Mouse (Mus musculus) effector memory CD4-positive, alpha-beta T cell, adult 5 months (primary cell): ENCODE measurements around the gene Foxa3. TPM values are rescaled to one million over a fixed set of nuclear protein-coding genes. Genes with fewer than 3 reads are reported as not detected.

Experiments
- polyA plus RNA-seq: library from polyadenylated mRNA; unstranded; fragments of 100-300 nt; shearing (Covaris generic); gene quantifications from one replicate; pipeline ENCODE4 v1.2.1, GENCODE M21; 2017

Gene Foxa3
- not detected for polyA plus RNA-seq

DNA sequence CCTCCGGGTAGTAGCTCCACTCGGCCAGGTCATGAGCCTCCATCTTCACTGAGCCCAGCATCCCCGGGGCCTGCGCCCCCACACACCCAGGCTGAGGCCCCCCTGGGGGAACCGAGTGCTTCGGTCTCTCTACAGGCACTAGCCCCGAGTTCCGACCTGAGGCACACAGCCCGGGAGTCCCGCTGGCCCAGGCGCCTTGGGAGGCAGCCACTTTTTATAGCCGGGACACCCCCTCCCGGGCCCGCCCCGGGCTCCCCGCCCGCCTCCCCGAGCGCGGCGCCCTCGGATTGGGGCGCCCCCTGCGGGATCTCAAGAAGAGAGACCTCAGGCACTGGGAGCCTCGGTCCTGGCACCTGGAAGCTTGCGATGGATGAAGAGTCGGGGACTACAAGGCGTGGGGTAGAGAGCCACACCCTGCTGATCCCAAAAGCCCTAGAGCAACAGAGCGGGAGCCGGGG lies at the start of gene Foxa3:
TSS of gene Foxa3 (minus strand) at position 182 of the 458 bp plus-strand sequence.

DNA sequence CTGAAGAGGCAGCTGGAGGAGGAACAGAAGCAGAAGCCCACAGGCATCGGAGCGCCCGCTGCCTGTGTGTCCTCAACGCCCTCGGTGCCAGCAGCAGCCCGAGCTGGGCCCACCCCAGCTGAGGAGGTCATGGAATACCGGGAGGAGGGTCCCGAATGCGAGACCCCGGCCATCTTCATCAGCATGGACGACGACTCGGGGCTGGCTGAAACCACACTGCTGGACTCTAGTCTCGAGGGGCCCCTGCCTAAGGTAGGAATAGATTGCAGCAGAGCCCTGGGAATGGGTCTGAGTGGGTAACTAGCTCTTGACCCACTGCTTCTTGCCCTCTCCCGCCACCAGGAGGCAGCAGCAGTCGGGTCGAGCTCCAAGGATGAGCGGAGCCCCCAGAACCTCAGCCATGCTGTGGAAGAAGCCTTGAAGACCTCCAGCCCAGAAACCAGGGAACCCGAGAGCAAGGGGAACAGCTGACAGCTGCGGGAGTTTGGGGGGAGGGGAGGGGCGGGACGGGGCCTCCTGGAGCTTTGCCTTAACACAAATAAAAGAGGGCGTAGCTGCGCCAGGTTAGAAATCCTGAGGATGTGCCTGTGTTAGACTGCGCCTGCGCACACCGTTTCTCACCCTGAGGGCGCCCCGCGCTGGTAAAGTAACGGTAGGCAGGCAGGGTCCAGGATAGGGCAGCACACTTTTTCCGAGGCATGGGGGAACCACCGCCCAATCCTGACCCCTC lies 30.9 kb upstream of the Foxa3 start, which contains the start of gene Rsph6a:
TSS of gene Rsph6a (plus strand) at position 644 of the 730 bp plus-strand sequence.

GRCm38 (mm10) chr7:19024096-19024506 lies 763 bp upstream of the Foxa3 start, which contains the start of gene Sympk:
TSS of gene Sympk (plus strand) at chr7:19024377.

DNA sequence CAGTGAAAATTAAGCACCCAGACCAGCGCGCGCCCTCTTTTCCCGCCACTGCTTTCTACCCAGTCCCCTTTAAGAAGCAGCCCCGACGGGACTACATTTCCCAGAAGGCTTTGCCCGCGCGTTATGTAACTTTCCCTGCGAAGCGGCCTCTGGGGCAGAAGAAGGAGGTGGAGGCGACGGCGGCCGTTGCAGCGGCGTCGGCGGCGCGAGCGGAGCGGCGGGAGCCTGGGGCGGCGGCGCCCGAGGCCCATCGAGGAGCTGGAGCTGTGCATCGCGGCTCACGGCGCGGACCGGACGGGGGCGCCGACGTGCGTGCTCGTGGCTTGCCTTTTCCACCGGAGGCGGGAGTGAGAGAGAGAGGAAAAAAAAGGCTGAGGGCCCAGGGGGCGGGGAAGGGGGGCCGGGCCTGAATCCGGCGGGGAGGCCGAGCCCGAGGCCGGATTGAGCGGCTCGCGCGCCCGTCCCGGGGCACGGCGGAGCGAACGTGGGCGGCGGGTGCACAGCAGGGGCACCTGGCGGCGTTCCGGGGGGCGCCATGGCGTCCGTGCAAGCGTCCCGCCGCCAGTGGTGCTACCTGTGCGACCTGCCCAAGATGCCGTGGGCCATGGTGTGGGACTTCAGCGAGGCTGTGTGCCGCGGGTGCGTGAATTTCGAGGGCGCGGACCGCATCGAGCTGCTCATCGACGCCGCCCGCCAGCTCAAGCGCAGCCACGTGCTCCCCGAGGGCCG lies 19.3 kb downstream of the Foxa3 start, which contains the start of gene Irf2bp1:
TSS of gene Irf2bp1 (plus strand) at position 143 of the 729 bp plus-strand sequence.

GRCm38 (mm10) chr7:18990601-18991295 lies 32.6 kb downstream of the Foxa3 start, which contains the start of gene Mypop:
TSS of gene Mypop (plus strand) at chr7:18991245.

DNA sequence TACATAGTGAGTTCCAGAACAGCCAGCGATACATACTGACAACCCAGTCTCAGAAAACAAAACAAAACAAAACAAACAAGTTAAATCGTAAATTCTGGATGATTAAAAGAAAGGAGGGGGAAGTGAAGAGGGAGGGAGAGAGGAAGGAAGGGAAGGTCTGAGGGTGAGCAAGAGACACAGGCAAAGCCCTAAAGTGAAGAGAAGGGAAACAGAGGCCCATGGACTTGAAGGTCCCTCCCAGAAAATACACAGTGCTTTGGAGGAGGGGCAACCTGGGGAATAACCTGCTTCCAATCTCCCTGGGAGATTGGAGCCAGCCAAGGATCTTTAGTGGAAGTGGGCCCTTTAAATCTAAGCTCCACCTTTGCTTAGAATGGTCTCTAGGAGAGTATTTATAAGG lies 36.2 kb downstream of the Foxa3 start, which contains the start of gene Nanos2:
TSS of gene Nanos2 (plus strand) at position 301 of the 400 bp plus-strand sequence.

Other genes with a start within 250 kb of the Foxa3 start
- gene Psg19, start 225.0 kb downstream of the Foxa3 start, polyA plus RNA-seq: not detected
- gene Psg17, start 201.9 kb downstream of the Foxa3 start, polyA plus RNA-seq: not detected
- gene Mill2, start 183.6 kb downstream of the Foxa3 start, polyA plus RNA-seq: 0.35 TPM
- 62.9 TPM for gene Pglyrp1, start 152.2 kb downstream of the Foxa3 start, polyA plus RNA-seq
- 17.8 TPM for gene Ccdc61, start 113.1 kb downstream of the Foxa3 start, polyA plus RNA-seq
- gene Nova2, start 97.7 kb downstream of the Foxa3 start, polyA plus RNA-seq: not detected
- not detected for gene Nanos2, start 36.1 kb downstream of the Foxa3 start, polyA plus RNA-seq
- 5.4 TPM for gene Mypop, start 32.3 kb downstream of the Foxa3 start, polyA plus RNA-seq
- 32.4 TPM for gene Irf2bp1, start 19.5 kb downstream of the Foxa3 start, polyA plus RNA-seq
- gene Sympk, start 839 bp upstream of the Foxa3 start, polyA plus RNA-seq: 19.8 TPM
- not detected for gene Rsph6a, start 31.2 kb upstream of the Foxa3 start, polyA plus RNA-seq
- gene Dmwd, start 52.7 kb upstream of the Foxa3 start, polyA plus RNA-seq: 0.61 TPM
- gene Dmpk, start 60.3 kb upstream of the Foxa3 start, polyA plus RNA-seq: 0.69 TPM
- 0.20 TPM for gene Six5, start 71.1 kb upstream of the Foxa3 start, polyA plus RNA-seq
- not detected for gene Gm4969, start 94.8 kb upstream of the Foxa3 start, polyA plus RNA-seq
- 11.3 TPM for gene Fbxo46, start 96.3 kb upstream of the Foxa3 start, polyA plus RNA-seq
- gene Qpctl, start 125.8 kb upstream of the Foxa3 start, polyA plus RNA-seq: 12.8 TPM
- gene Snrpd2, start 126.2 kb upstream of the Foxa3 start, polyA plus RNA-seq: 30.8 TPM
- not detected for gene Gipr, start 142.6 kb upstream of the Foxa3 start, polyA plus RNA-seq
- 16.7 TPM for gene Eml2, start 152.9 kb upstream of the Foxa3 start, polyA plus RNA-seq
- 0.12 TPM for gene Gpr4, start 189.0 kb upstream of the Foxa3 start, polyA plus RNA-seq
- 95.5 TPM for gene Opa3, start 204.8 kb upstream of the Foxa3 start, polyA plus RNA-seq
- 224 TPM for gene Vasp, start 248.3 kb upstream of the Foxa3 start, polyA plus RNA-seq